Mouse (Mus musculus): ENCODE data around the gene Dmrtb1. TPM values are rescaled to one million over a fixed set of nuclear protein-coding genes. Genes with fewer than 3 reads are reported as not detected.

Gene Dmrtb1
- total RNA-seq, 2 experiments from 2014 or later, result 0.46 to 1.7 TPM

- no peak for ATAC-seq (replicated peaks; ENCODE audit: poor library complexity, severe bottlenecking)
These were observed 55.8 kb downstream of the Dmrtb1 start for GRCm38 (mm10) chr4:107628226-107628625.

Other genes with a start within 250 kb of the Dmrtb1 start
- gene Glis1, start 249.6 kb downstream of the Dmrtb1 start, total RNA-seq (2014; fragmentation: Nextera tagmentation), result not detected in 2 replicates
- not detected in 2 replicates for gene Glis1, start 249.6 kb downstream of the Dmrtb1 start, total RNA-seq (2017)
- gene Lrp8, start 118.0 kb upstream of the Dmrtb1 start, total RNA-seq (2014; fragmentation: Nextera tagmentation), result 12.8 and 19.7 TPM in 2 replicates
- 16.5 and 18.7 TPM in 2 replicates for gene Lrp8, start 118.0 kb upstream of the Dmrtb1 start, total RNA-seq (2017)
- gene Magoh, start 195.5 kb upstream of the Dmrtb1 start, total RNA-seq (2014; fragmentation: Nextera tagmentation), result 244 and 294 TPM in 2 replicates
- gene Magoh, start 195.5 kb upstream of the Dmrtb1 start, total RNA-seq (2017), result 322 and 356 TPM in 2 replicates
- 34.9 and 73.6 TPM in 2 replicates for gene 0610037L13Rik, start 205.6 kb upstream of the Dmrtb1 start, total RNA-seq (2014; fragmentation: Nextera tagmentation)
- gene 0610037L13Rik, start 205.6 kb upstream of the Dmrtb1 start, total RNA-seq (2017), result 57.4 and 97.8 TPM in 2 replicates
- gene Cpt2, start 239.4 kb upstream of the Dmrtb1 start, total RNA-seq (2014; fragmentation: Nextera tagmentation), result 25.6 and 32.1 TPM in 2 replicates
- gene Cpt2, start 239.4 kb upstream of the Dmrtb1 start, total RNA-seq (2017), result 18.3 and 33.1 TPM in 2 replicates